Mouse (Mus musculus) adrenal gland, adult 10 weeks (tissue): ENCODE results near the gene Olfr39. TPM values are rescaled to one million over a fixed set of nuclear protein-coding genes. Genes with fewer than 3 reads are reported as not detected.

Source experiments
- polyA plus RNA-seq: library from polyadenylated mRNA; stranded (reverse); fragments of 350-450 nt; fragmentation: Illumina TruSeq; extraction: RNeasy Lipid Tissue Mini Kit (QIAGEN cat#74804); gene quantifications from one replicate; pipeline ENCODE4 v1.2.3, GENCODE M21; 2014; ENCODE audit warnings: low read depth, low replicate concordance

Gene Olfr39
- not detected for polyA plus RNA-seq

GRCm38 (mm10) chr9:20282051-20282450 lies at the start of gene Olfr39:
Olfr39 (plus strand) TSS chr9:20282351.

GRCm38 (mm10) chr9:20236819-20237218 lies 45.3 kb upstream of the Olfr39 start, which contains the start of gene Olfr872:
Olfr872 (plus strand) TSS chr9:20237119.

GRCm38 (mm10) chr9:20298232-20298631 lies 16.1 kb downstream of the Olfr39 start, which contains the start of gene Olfr873:
Olfr873 (plus strand) TSS chr9:20298532.

GRCm38 (mm10) chr9:20335994-20336393 lies 53.8 kb downstream of the Olfr39 start, which contains the start of gene Olfr18:
Olfr18 (minus strand) TSS chr9:20336094.

Other genes with a start within 250 kb of the Olfr39 start
- not detected for gene Olfr867, start 224.8 kb upstream of the Olfr39 start, polyA plus RNA-seq
- not detected for gene Olfr868, start 183.7 kb upstream of the Olfr39 start, polyA plus RNA-seq
- gene Olfr869, start 153.3 kb upstream of the Olfr39 start, polyA plus RNA-seq = not detected
- gene Olfr870, start 108.3 kb upstream of the Olfr39 start, polyA plus RNA-seq = not detected
- gene Olfr871, start 70.1 kb upstream of the Olfr39 start, polyA plus RNA-seq = not detected
- gene Olfr872, start 45.2 kb upstream of the Olfr39 start, polyA plus RNA-seq = not detected
- not detected for gene Olfr873, start 16.2 kb downstream of the Olfr39 start, polyA plus RNA-seq
- not detected for gene Olfr18, start 53.7 kb downstream of the Olfr39 start, polyA plus RNA-seq
- gene Zfp560, start 102.8 kb downstream of the Olfr39 start, polyA plus RNA-seq = 22.3 TPM
- 30.8 TPM for gene Zfp26, start 177.8 kb downstream of the Olfr39 start, polyA plus RNA-seq
- 81.1 TPM for gene Zfp426, start 210.4 kb downstream of the Olfr39 start, polyA plus RNA-seq
- 62.3 TPM for gene Zfp266, start 239.1 kb downstream of the Olfr39 start, polyA plus RNA-seq